Mouse (Mus musculus): ENCODE results near the gene Prkg1.
"Not testable (repeated sequence)": the region's sequence is repeated elsewhere in the genome, so short reads cannot be mapped to it uniquely, and the experiment has no call there.

Gene Prkg1

DNA sequence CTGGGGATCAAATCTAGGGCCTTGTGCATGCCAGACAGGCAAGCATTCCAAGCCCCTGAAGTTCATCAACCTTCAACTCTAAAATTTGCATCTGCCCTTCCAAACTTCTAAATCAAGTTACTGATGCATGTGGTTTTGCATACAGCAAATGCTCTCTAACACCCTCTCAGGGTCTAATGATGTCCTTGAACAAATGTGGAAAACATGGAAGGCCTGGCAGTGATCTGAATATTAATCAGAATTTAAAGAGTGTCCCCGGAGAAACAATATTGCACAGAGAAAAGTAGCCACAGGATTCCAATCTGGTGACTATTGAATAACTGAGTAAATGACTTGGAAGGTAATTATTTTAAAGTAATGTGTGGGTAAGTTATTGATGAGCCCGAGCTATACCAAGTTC, 481.2 kb downstream of the Prkg1 start:
- no peak for DNase-seq

DNA sequence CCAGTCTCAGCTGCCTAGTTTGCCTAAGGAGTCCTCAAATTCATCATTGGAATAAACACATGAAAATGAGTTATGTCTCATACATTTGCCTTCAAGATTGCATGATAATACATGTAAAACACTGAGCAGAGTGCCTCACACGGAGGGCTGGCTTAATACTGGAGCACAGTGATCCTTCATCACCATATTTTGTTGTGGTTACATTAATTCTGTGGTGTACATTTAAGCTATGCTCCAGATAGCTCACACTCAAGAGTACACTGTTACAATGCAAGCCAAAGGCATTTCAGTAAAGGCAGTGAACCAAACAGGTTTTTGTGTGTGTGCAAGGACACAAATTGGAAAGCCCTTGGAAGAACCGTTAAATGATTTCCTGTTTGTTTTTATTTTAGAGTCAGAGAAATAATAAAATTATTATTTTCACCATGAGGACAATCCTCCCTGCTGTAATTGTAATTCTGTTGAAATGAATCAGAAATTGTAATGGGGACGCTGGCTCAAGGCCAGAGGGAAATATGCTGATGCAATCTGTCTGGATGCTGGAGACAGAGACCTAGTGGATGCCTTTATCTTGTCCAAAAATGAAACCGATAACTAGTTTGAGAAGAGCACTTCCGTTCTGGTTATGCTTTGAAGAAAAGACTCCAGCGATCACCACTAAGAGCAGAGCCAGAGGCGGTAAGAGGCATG, 484.9 kb downstream of the Prkg1 start:
- DNase-seq = peak; percentile 63 to 69

DNA sequence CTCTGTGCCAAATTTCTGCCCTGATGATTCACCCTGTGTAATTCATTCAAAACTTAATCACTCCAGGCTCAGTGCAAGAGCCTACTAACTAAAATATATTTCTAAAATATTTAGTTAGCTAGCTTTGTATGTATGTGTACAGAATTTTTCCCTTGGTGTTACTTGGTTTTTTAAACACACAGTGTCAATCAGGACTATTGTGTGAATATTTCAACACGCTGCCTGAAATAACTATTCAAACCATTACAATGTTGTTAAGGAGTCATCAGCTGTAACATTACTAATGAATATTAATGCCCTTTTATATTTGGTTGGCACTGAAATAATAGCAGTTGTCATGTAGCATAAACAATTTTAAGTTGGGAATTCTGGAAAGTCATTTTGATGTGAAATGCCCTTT, 502.4 kb downstream of the Prkg1 start:
- no peak for DNase-seq

GRCm38 (mm10) chr19:31260494-31260893, 504.3 kb downstream of the Prkg1 start:
- no peak for DNase-seq

GRCm38 (mm10) chr19:31255780-31256179, 509.1 kb downstream of the Prkg1 start:
- no peak for DNase-seq

DNA sequence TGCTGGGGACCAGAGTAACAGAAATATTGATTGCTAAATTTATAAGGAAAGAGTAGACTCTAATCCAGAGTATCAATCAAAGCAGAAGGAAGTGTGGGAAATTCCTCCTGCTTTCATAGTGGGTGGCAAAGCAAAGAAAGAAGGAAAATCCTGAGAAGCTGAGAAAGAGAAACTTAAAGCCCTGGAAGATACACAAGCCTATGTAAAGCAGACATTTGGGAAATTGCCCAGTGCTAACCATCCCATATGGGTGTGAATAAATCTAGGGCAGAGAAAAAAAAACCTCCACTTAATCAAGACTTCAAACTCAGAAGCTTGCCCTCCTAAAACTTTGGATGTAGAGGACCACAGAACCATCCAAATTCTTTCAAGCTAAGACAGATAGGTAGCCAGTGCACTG, 532.4 kb downstream of the Prkg1 start:
- DNase-seq = no peak

GRCm38 (mm10) chr19:31228385-31228784, 536.4 kb downstream of the Prkg1 start:
- no peak for DNase-seq

DNA sequence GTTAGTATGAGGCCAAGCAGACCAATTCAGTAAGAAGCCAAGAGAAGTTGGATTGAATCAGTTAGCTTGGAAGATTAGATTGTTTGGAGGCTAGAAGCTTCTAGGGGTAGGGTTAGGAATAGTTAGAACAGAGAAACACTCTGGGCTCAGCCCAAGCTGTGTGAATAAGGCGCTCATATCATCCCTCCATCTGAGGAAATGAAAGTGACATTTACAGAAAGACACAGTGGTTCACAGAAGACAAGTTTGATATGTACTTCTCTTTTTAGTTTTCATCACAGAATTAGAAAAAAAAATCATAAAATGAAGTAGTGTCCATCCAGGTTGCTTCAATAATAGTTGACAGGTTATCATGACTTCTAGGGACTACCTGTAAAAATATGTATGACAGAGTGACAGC, 541.4 kb downstream of the Prkg1 start:
- no peak for DNase-seq

GRCm38 (mm10) chr19:31219261-31219660, 545.6 kb downstream of the Prkg1 start:
- not testable (repeated sequence) for DNase-seq

- DNase-seq = no peak
Measured at GRCm38 (mm10) chr19:31210850-31211249, 554.0 kb downstream of the Prkg1 start.

GRCm38 (mm10) chr19:31210449-31210848, 554.4 kb downstream of the Prkg1 start:
- no peak for DNase-seq

DNA sequence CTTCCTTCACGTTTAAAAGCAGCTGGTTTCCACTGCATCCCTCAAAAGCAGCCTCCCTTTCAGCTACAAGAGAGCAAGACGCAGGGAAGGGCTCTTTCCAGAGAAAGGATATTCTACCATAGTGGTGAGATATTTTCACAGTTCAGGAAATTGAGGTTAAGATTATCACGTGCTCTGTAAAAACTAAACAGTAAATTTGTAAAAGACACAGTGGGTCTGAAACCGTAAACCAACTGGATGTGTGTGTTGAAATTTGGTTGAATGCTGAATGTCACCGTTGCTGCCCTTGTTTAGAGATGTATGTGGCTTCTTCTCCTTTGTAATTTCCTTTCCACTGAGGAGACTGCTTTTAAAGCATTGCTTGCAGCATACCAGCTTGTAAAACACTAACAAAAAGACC, 565.2 kb downstream of the Prkg1 start:
- no peak for DNase-seq

DNA sequence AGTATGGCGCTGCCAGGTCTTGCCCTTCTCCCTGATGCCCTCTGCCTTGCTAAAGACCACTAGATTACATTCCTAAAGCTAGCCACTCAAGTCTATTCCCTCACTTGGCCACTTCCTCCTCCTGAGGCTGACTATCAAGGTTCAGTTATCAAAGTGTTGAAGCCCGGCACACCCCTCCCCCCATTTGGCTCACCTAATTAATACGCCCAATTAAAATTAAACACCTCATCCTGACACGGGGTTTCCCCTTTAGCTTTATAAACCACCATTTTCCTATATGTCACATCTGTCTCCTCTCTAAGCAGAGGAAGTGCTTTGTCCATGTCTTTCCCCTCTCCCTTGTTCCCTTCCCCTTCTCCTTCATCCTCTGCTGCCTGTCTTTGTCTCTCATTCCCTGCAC, 566.4 kb downstream of the Prkg1 start:
- DNase-seq = no peak

- DNase-seq = no peak
Measured at GRCm38 (mm10) chr19:31197076-31197475, 567.8 kb downstream of the Prkg1 start.

- DNase-seq = no peak
Measured at GRCm38 (mm10) chr19:31188559-31189218, 576.1 kb downstream of the Prkg1 start.

DNA sequence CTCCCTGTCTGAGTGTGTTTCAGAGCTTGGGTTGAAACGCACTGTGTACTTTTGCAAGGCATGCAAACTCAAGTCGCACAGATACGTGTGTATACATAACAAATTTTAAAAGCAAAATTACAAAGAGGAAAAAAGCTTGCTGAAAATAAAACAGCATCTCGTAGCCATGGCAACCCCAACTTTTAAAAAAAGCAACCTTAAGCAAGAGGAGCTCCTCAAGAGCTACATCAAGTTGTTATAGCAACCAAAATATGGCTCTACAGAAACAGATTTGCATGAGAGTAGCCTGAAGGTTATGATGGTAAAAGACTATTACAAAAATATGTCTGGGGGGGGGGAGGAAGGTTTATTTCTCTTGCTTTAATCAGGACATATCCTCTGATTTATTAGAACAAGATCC, 584.1 kb downstream of the Prkg1 start:
- DNase-seq = no peak

DNA sequence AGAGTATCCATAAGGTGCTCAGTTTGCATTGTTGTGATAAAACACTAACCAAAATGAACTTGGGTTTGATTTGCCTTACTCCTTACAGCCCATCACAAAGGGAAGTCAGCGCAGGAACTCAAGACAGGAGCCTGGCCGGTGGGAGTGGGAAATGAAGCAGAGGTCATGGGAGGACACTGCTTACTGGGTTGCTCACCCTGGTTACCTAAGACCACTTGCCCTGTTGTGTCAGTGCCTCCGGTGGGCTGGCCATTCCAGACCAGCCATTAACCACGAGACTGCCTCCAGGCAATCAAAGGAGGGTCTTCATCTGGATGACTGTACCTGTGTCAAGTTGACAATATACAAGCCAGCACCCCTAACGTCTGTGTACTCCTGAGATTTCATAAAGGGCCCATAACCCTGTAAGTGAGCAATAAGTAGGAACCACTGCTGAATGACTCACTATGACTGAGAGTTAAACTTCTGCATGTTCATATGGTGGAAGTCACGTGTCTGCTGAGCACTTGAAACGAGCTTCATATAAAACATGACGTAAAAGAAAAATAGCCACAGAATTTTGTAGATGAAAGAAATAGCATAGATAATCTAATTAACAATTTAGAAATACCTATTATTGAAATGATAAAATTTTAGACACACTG, 587.4 kb downstream of the Prkg1 start:
- DNase-seq = no peak

DNA sequence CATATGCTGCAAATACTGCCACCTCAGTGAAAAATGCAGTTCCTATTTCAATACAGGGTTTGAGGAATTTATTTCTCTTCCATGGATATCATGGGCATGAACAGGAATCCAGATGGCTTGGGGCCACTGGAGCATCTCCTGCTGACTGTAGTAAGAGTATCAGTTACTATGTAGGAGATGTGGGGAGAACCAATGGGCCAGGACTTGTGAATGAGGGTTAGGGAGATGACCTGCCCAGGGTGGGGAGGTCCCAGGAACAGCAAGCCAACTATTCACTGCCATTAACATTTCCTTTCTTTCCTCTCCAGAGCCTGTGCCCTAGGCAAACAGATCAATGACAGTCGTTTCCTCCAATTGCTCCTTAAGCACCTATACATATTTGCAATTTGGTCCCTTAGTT, 593.8 kb downstream of the Prkg1 start:
- no peak for DNase-seq

DNA sequence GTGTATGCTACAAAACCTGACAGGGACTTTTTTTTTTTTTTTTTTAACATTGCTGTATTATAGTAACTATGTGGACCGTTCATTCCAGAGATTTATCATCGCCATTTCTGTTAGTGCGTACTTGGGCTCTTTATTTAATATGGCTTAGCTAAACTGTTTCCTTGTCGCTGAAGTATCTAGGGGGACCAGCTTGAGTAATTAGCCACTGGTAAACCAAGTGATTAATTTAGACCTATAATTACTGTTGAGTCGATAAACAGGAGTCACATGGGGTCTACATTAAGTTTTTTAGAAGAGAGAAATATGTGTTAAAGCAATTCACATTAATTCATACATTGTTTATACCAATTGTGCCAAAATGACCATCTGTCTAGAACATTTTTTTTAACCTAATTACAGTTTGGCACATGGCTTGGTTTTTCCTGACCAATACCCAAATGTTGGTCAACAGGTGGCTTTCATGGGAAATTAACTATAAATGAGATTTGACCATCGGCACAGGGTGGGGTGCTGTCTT, 605.8 kb downstream of the Prkg1 start:
- peak in 1 of 2 experiments; percentile 9 for DNase-seq

GRCm38 (mm10) chr19:31153399-31153798, 611.4 kb downstream of the Prkg1 start:
- peak; percentile 9 to 31 for DNase-seq

DNA sequence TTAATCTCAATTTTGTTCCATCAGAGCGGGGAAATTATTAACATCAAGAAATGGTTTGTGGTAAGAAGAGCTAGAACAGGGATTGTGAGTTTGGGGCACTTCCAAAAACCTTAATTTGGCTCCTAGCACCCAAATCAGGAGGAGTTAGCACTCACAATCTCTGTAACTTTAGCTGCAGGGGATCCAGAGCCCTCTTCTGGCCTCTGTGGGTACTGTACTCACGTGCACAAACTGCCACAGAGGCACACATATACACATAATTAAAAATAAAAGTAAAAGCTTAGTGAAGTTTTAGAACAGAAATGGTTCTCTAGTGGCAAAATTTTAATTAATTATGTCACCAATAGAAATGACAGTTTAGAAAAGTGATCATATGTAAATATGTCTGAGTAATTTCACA, 614.9 kb downstream of the Prkg1 start:
- DNase-seq = peak in 1 of 2 experiments; percentile 12

DNA sequence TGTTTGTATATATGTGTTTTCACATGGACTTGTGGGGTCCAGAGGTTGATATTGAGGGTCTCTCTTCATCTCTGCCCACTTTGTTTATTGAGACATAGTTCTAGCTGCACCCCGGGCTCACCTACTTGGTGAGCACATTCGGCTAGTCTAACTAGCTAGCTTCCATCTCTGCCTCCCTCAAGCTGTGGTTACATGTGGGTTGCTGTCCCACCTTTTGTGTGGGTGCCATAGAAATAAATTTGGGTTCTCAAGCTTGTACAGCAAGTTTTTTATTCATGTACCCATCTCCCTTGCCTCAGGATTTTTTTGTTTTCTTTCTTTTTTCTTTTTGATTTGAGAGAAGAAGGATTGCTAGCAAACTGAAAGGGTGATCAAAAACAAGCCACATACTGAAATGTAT, 617.4 kb downstream of the Prkg1 start:
- no peak for DNase-seq

DNA sequence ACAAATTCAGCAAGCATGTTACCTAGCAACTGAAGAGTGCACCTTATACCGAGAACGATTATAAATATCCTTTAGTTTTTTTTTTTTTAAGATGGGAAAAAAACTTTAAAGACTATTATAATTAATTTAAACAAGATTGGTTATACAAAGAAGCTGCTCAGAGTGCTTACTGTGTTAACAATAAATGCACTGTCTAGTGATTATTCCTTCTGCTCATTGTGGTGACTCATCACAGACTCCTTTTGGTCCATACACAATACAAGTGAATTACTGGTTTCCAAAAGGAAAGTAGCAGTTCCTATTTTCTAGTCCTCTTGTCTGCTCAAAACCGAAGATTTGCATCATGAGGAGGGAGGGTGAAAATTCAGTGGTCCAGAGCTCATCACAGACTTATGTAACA, 618.7 kb downstream of the Prkg1 start:
- no peak for DNase-seq

- DNase-seq = no peak
Measured at GRCm38 (mm10) chr19:31141905-31142304, 622.9 kb downstream of the Prkg1 start.
